In the genomic region with DNA sequence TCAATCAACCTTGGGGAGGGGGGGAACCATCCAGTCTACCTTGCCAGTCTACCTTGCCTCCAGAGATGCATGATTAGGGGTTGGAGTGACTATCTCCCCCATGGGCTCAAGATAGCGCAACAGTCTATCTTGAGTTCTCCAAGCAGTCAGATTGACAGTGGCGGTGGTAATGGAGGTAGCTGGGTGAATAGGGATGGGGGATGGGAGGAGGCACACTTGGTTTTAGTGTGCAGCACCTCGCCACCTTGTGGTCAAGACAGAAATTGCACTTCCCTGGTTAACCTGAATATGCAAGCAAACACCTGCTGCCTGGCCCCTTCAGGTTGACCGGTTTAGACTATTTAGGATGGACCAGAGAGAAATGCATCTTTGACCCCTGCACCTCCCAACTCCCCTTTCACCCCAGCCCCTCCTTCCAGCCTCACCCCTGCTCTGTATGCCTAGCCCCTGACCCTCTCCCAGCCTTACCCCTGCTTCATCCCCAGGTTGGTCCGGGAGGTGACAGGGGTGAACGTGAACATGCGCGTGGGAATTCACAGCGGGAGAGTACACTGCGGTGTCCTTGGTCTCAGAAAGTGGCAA, we compare ENCODE assay signal across 9 mouse cellular contexts.
A peak's percentile ranks its signal among the peaks of the same experiment; 100 is the strongest.
DNase-seq lines count a peak whose midpoint lies in the region; ATAC-seq and TF ChIP-seq lines count a peak whose summit lies in the region.
"Had no signal": no experiment of that assay in that cellular context is flagged by ENCODE, and none has a peak within 500 bp of the region (broad histone marks: within the 10 kb centered on the region; RNA-seq: fewer than 3 reads in every experiment).

No protein-coding gene starts in this region.

- TF ChIP-seq POLR2A in bone marrow macrophage, adult 2 months (IDR thresholded peaks at IDR 0.05; ENCODE audit: borderline replicate concordance, low read depth, low read length) = no peak

- no peaks in the 10 kb centered on the region for H3K9me3 ChIP-seq in heart, embryonic 11.5 days (replicated peaks; ENCODE audit: control insufficient read depth, low read length)
- H3K9me3 ChIP-seq in liver, embryonic 13.5 days (replicated peaks) = no peaks in the 10 kb centered on the region
- no peaks in the 10 kb centered on the region for H3K9me3 ChIP-seq in neural tube, embryonic 15.5 days (replicated peaks)
- H3K9me3 ChIP-seq: embryonic facial prominence, embryonic 13.5 days had no signal

- H3K36me3 ChIP-seq in heart, embryonic 11.5 days (ENCODE audit: control insufficient read depth, insufficient read depth, low read length) = no peaks in the 10 kb centered on the region
- no peaks in the 10 kb centered on the region for H3K36me3 ChIP-seq in liver, embryonic 13.5 days
- peaks cover 5% of the 10 kb centered on the region; the same call in 1 of the 2 replicates for H3K36me3 ChIP-seq in neural tube, embryonic 15.5 days

- peak; percentile 43 for TF ChIP-seq CTCF in bone marrow macrophage, adult 2 months (IDR thresholded peaks at IDR 0.05; ENCODE audit: low read depth, low read length)

- WGBS in heart, embryonic 11.5 days (ENCODE audit: insufficient replicate concordance) = 34% methylated on average over 10 of the region's 10 CpGs
- WGBS in liver, embryonic 13.5 days (ENCODE audit: insufficient replicate concordance) = 32% methylated on average over 10 of the region's 10 CpGs
- WGBS in neural tube, embryonic 15.5 days = 49% methylated on average over 10 of the region's 10 CpGs

- ATAC-seq in erythroblast, adult 5-6 weeks (replicated peaks; ENCODE audit: low FRiP score, poor library complexity, severe bottlenecking) = peak; percentile 46; the same call in 1 of the 2 replicates
- ATAC-seq in heart, embryonic 11.5 days (replicated peaks; ENCODE audit: insufficient number of reproducible peaks, low FRiP score, low TSS enrichment) = 0 out of 2 replicates have a peak, but pooled peaks have one; percentile 25
- ATAC-seq in liver, embryonic 13.5 days (ENCODE audit: low read depth) = no peak
- peak; percentile 62; the same call in 1 of the 2 replicates for ATAC-seq in neural tube, embryonic 15.5 days (ENCODE audit: low FRiP score)

- no peaks in the 10 kb centered on the region for H3K27me3 ChIP-seq in heart, embryonic 11.5 days (ENCODE audit: control insufficient read depth, insufficient read depth, low read length)
- peaks cover 12% of the 10 kb centered on the region; the same call in 1 of the 2 replicates for H3K27me3 ChIP-seq in liver, embryonic 13.5 days
- H3K27me3 ChIP-seq in neural tube, embryonic 15.5 days (replicated peaks) = no peaks in the 10 kb centered on the region
- H3K27me3 ChIP-seq: embryonic facial prominence, embryonic 13.5 days had no signal

- no peaks in the 10 kb centered on the region for H3K4me1 ChIP-seq in bone marrow macrophage, adult 2 months (ENCODE audit: control insufficient read depth, insufficient read depth, low read length)
- peaks cover 4% of the 10 kb centered on the region for H3K4me1 ChIP-seq in heart, embryonic 11.5 days (ENCODE audit: control insufficient read depth, insufficient read depth, low read length)
- no peaks in the 10 kb centered on the region for H3K4me1 ChIP-seq in liver, embryonic 13.5 days (replicated peaks)
- H3K4me1 ChIP-seq in neural tube, embryonic 15.5 days = peaks cover 4% of the 10 kb centered on the region; the same call in 1 of the 2 replicates

- no peak overlapping the region for H3K4me3 ChIP-seq in bone marrow macrophage, adult 2 months (ENCODE audit: insufficient read depth, low read length)
- no peak overlapping the region for H3K4me3 ChIP-seq in heart, embryonic 11.5 days (ENCODE audit: low read depth, low read length)
- no peak overlapping the region for H3K4me3 ChIP-seq in liver, embryonic 13.5 days (replicated peaks)
- H3K4me3 ChIP-seq in neural tube, embryonic 15.5 days (replicated peaks) = no peak overlapping the region
- H3K4me3 ChIP-seq: embryonic facial prominence, embryonic 13.5 days had no signal

- no peak overlapping the region for H3K9ac ChIP-seq in heart, embryonic 11.5 days (ENCODE audit: low read depth, low read length)
- no peak overlapping the region for H3K9ac ChIP-seq in liver, embryonic 13.5 days
- no peak overlapping the region for H3K9ac ChIP-seq in neural tube, embryonic 15.5 days (replicated peaks)
- H3K9ac ChIP-seq: embryonic facial prominence, embryonic 13.5 days had no signal

- H3K27ac ChIP-seq in bone marrow macrophage, adult 2 months (ENCODE audit: insufficient read depth, low read depth, low read length) = no peak overlapping the region
- no peak overlapping the region for H3K27ac ChIP-seq in heart, embryonic 11.5 days (ENCODE audit: low read depth, low read length)
- no peak overlapping the region for H3K27ac ChIP-seq in liver, embryonic 13.5 days
- no peak overlapping the region for H3K27ac ChIP-seq in neural tube, embryonic 15.5 days (replicated peaks)
- H3K27ac ChIP-seq: embryonic facial prominence, embryonic 13.5 days had no signal

- no peak overlapping the region for H3K4me2 ChIP-seq in heart, embryonic 11.5 days
- no peak overlapping the region for H3K4me2 ChIP-seq in liver, embryonic 13.5 days
- no peak overlapping the region for H3K4me2 ChIP-seq in neural tube, embryonic 15.5 days
- H3K4me2 ChIP-seq: embryonic facial prominence, embryonic 13.5 days had no signal

- peak; percentile 67 for DNase-seq in CD4-positive helper T cell, adult 2 months (ENCODE audit: low read depth, low spot score)
- DNase-seq in kidney, postnatal 14 days = peak; percentile 88
- peak; percentile 40 for DNase-seq in liver, embryonic 13.5 days
- DNase-seq in testis, postnatal 10 days (ENCODE audit: low spot score) = peak; percentile 93

Comparison
In these comparisons a context has a peak if more than half of its experiments do, and no peak if none do; other contexts are left out.
1. DNase-seq: peak in every context shown above with its lines; median percentile 93 in testis, postnatal 10 days; 88 in kidney, postnatal 14 days; 67 in CD4-positive helper T cell, adult 2 months; 40 in liver, embryonic 13.5 days.